Mouse (Mus musculus) kidney, embryonic 15.5 days (tissue): ENCODE data around the gene Gm6370. TPM values are rescaled to one million over a fixed set of nuclear protein-coding genes. Genes with fewer than 3 reads are reported as not detected.
"Not testable (repeated sequence)": the region's sequence is repeated elsewhere in the genome, so short reads cannot be mapped to it uniquely, and the experiment has no call there.

Experiments
- ATAC-seq: fragments of 200-750 bp; cut with Nextera tagmentation; replicated peaks from 2 replicates; pipeline ENCODE4 v1.8.0; 2017; ENCODE audit warnings: moderate TSS enrichment; ENCODE audit not compliant: low FRiP score
- H3K27ac ChIP-seq: fragments of 300-500 bp; sonication (generic); 2 replicates; pipeline ENCODE4 v1.5.1; 2015; ENCODE audit warnings: mild to moderate bottlenecking, inconsistent platforms
- H3K27me3 ChIP-seq: fragments of 300-500 bp; sonication (generic); 2 replicates; pipeline ENCODE4 v1.6.1; 2015; ENCODE audit warnings: inconsistent platforms
- H3K36me3 ChIP-seq: fragments of 300-500 bp; sonication (generic); 2 replicates; pipeline ENCODE4 v1.6.1; 2015; ENCODE audit warnings: inconsistent platforms
- H3K4me1 ChIP-seq: fragments of 300-500 bp; sonication (generic); 2 replicates; pipeline ENCODE4 v1.6.1; 2015; ENCODE audit warnings: inconsistent platforms
- H3K4me2 ChIP-seq: fragments of 300-500 bp; sonication (generic); 2 replicates; pipeline ENCODE4 v1.6.1; 2015; ENCODE audit warnings: moderate library complexity, mild to moderate bottlenecking, inconsistent platforms
- H3K4me3 ChIP-seq: fragments of 300-500 bp; sonication (generic); replicated peaks from 2 replicates; pipeline ENCODE4 v1.5.1; 2015; ENCODE audit warnings: mild to moderate bottlenecking, inconsistent platforms
- H3K9ac ChIP-seq: fragments of 300-500 bp; sonication (generic); 2 replicates; pipeline ENCODE4 v1.6.1; 2015; ENCODE audit warnings: mild to moderate bottlenecking, inconsistent platforms
- H3K9me3 ChIP-seq: fragments of 300-500 bp; sonication (generic); replicated peaks from 2 replicates; pipeline ENCODE4 v1.6.1; 2016; ENCODE audit warnings: inconsistent platforms
- WGBS: fragments of 180-500 bp; shearing (Covaris S2); methylation state at CpG from one replicate; pipeline ENCODE4 v1.1.7; 2015; ENCODE audit warnings: mixed read lengths; 5-methylcytosine and 5-hydroxymethylcytosine counted together
- polyA plus RNA-seq: library from polyadenylated mRNA; unstranded; fragments of >200 nt; fragmentation: Nextera tagmentation; extraction: Ambion mirVana; gene quantifications from 2 replicates; pipeline ENCODE4 v1.2.1, GENCODE M21; 2015

Gm6370 gene
- polyA plus RNA-seq, result not detected in 2 replicates

GRCm38 (mm10) chr5:146491063-146491462 lies at the start of gene Gm6370:
Gm6370 (plus strand) TSS chr5:146491363.
- not testable (repeated sequence) for H3K36me3 ChIP-seq, H3K4me2 ChIP-seq, H3K4me3 ChIP-seq, H3K9me3 ChIP-seq, H3K27ac ChIP-seq, ATAC-seq, H3K27me3 ChIP-seq, H3K9ac ChIP-seq, H3K4me1 ChIP-seq
- WGBS, result no CpG with 5 or more reads among the region's 5 CpGs

- Histone ChIP-seq H3K4me1 (no peaks in the 10 kb centered on the region), H3K27ac (no peak overlapping the region), H3K36me3 (peaks cover 10% of the 10 kb centered on the region; the same call in 1 of the 2 replicates), H3K9me3 (0 out of 2 replicates have a peak, but pooled peaks cover 3% of the 10 kb centered on the region), H3K4me2 (no peak overlapping the region), H3K9ac (no peak overlapping the region), H3K4me3 (no peak overlapping the region), H3K27me3 (no peaks in the 10 kb centered on the region)
- ATAC-seq, result no peak
- WGBS, result 68% methylated on average over 2 of the region's 2 CpGs
These were observed 48.4 kb upstream of the Gm6370 start for GRCm38 (mm10) chr5:146442767-146443166.

- no peak overlapping the region for H3K9ac ChIP-seq
- no peak overlapping the region for H3K27ac ChIP-seq
- H3K4me1 ChIP-seq, result peaks cover under 1% of the 10 kb centered on the region; the same call in 1 of the 2 replicates
- H3K36me3 ChIP-seq, result no peaks in the 10 kb centered on the region; the same call in 1 of the 2 replicates
- H3K9me3 ChIP-seq, result no peaks in the 10 kb centered on the region
- no peaks in the 10 kb centered on the region for H3K27me3 ChIP-seq
- ATAC-seq, result peak; percentile 70; the same call in 1 of the 2 replicates
- 78% methylated on average over 2 of the region's 2 CpGs for WGBS
- H3K4me3 ChIP-seq, result no peak overlapping the region
- H3K4me2 ChIP-seq, result no peak overlapping the region
These were observed 44.5 kb upstream of the Gm6370 start for GRCm38 (mm10) chr5:146446633-146447032.

GRCm38 (mm10) chr5:146451592-146452254 lies 39.4 kb upstream of the Gm6370 start:
- 0 out of 2 replicates have a peak overlapping the region, but pooled peaks have one; percentile 7 for H3K27ac ChIP-seq
- H3K9me3 ChIP-seq, result no peaks in the 10 kb centered on the region
- H3K9ac ChIP-seq, result no peak overlapping the region
- no peak overlapping the region for H3K4me2 ChIP-seq
- peaks cover 3% of the 10 kb centered on the region; the same call in 1 of the 2 replicates for H3K4me1 ChIP-seq
- ATAC-seq, result peak; percentile 77; the same call in 1 of the 2 replicates
- H3K27me3 ChIP-seq, result no peaks in the 10 kb centered on the region
- H3K4me3 ChIP-seq, result no peak overlapping the region
- no peaks in the 10 kb centered on the region for H3K36me3 ChIP-seq
- 37% methylated on average over 11 of the region's 11 CpGs for WGBS

DNA sequence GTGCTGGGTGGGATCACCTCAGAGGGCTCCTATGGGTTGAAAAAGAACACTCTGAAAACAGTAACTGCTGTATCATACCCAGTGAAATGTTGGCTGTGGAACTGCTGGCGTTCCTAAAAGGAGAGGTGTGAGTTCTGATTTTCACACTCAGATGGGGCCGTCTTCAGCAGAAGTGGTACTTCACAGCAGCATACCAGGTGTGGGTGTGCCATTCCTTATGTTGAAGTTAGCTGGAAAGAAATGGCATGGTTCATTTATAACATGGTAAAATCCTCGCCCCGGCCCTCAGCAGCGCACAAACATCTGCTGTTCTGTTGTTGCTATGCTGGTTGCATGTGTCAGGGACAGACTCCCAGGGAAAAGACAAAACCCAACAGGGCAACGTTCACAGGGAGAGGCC lies 37.6 kb upstream of the Gm6370 start:
- ATAC-seq, result no peak
- Histone ChIP-seq H3K27me3 (no peaks in the 10 kb centered on the region), H3K9me3 (no peaks in the 10 kb centered on the region), H3K4me2 (no peak overlapping the region), H3K36me3 (no peaks in the 10 kb centered on the region), H3K9ac (no peak overlapping the region), H3K4me1 (peaks cover 3% of the 10 kb centered on the region; the same call in 1 of the 2 replicates), H3K4me3 (no peak overlapping the region), H3K27ac (no peak overlapping the region)
- WGBS, result 86% methylated on average over 6 of the region's 6 CpGs

DNA sequence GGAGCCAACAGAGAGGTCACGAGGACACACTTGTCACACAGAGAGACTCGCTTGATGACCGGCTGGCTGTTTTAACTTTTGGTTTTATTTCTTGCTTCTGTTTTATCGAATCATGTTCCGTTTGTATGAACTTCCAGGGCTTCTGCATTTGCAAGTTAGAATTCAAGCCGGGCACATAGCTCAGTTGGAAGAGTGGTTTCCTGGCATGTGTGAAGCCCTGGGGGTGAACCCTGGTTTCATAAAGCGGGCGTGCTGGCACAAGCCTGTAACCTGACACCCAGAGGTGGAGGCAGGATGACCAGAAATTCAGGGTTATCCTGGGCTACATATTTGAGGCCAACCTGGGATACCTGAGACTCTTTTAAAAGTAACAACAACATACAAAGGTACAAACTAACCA lies 29.6 kb upstream of the Gm6370 start:
- Histone ChIP-seq H3K9ac (no peak overlapping the region), H3K4me3 (no peak overlapping the region), H3K27ac (no peak overlapping the region), H3K27me3 (no peaks in the 10 kb centered on the region), H3K4me2 (no peak overlapping the region), H3K4me1 (no peaks in the 10 kb centered on the region), H3K9me3 (no peaks in the 10 kb centered on the region), H3K36me3 (no peaks in the 10 kb centered on the region)
- no peak; the same call in 1 of the 2 replicates for ATAC-seq
- 61% methylated on average over 8 of the region's 8 CpGs for WGBS

GRCm38 (mm10) chr5:146466663-146467062 lies 24.5 kb upstream of the Gm6370 start:
- Histone ChIP-seq H3K4me2 (no peak overlapping the region), H3K9ac (no peak overlapping the region), H3K27me3 (no peaks in the 10 kb centered on the region), H3K9me3 (no peaks in the 10 kb centered on the region), H3K27ac (no peak overlapping the region), H3K4me1 (no peaks in the 10 kb centered on the region), H3K36me3 (no peaks in the 10 kb centered on the region), H3K4me3 (no peak overlapping the region)
- no peak for ATAC-seq
- 89% methylated on average over 19 of the region's 19 CpGs for WGBS

GRCm38 (mm10) chr5:146468311-146468710 lies 22.9 kb upstream of the Gm6370 start:
- no peaks in the 10 kb centered on the region for H3K9me3 ChIP-seq
- H3K4me3 ChIP-seq, result no peak overlapping the region
- no peaks in the 10 kb centered on the region for H3K36me3 ChIP-seq
- WGBS, result 88% methylated on average over 9 of the region's 9 CpGs
- no peak overlapping the region for H3K4me2 ChIP-seq
- no peak overlapping the region for H3K9ac ChIP-seq
- no peaks in the 10 kb centered on the region for H3K27me3 ChIP-seq
- H3K27ac ChIP-seq, result no peak overlapping the region
- H3K4me1 ChIP-seq, result no peaks in the 10 kb centered on the region
- ATAC-seq, result no peak

GRCm38 (mm10) chr5:146470821-146471220 lies 20.3 kb upstream of the Gm6370 start:
- Histone ChIP-seq H3K36me3 (no peaks in the 10 kb centered on the region), H3K9me3 (no peaks in the 10 kb centered on the region), H3K4me3 (no peak overlapping the region), H3K4me2 (no peak overlapping the region), H3K9ac (no peak overlapping the region), H3K27me3 (no peaks in the 10 kb centered on the region), H3K4me1 (no peaks in the 10 kb centered on the region), H3K27ac (no peak overlapping the region)
- 83% methylated on average over 9 of the region's 9 CpGs for WGBS
- 0 out of 2 replicates have a peak, but pooled peaks have one; percentile 18 for ATAC-seq

- no peak for ATAC-seq
- no peak overlapping the region for H3K9ac ChIP-seq
- H3K36me3 ChIP-seq, result no peaks in the 10 kb centered on the region
- no peaks in the 10 kb centered on the region for H3K4me1 ChIP-seq
- H3K27ac ChIP-seq, result no peak overlapping the region
- no peaks in the 10 kb centered on the region for H3K27me3 ChIP-seq
- H3K4me3 ChIP-seq, result no peak overlapping the region
- H3K9me3 ChIP-seq, result no peaks in the 10 kb centered on the region
- WGBS, result 79% methylated on average over 5 of the region's 5 CpGs
- H3K4me2 ChIP-seq, result no peak overlapping the region
These were observed 19.9 kb upstream of the Gm6370 start for GRCm38 (mm10) chr5:146471311-146471710.

DNA sequence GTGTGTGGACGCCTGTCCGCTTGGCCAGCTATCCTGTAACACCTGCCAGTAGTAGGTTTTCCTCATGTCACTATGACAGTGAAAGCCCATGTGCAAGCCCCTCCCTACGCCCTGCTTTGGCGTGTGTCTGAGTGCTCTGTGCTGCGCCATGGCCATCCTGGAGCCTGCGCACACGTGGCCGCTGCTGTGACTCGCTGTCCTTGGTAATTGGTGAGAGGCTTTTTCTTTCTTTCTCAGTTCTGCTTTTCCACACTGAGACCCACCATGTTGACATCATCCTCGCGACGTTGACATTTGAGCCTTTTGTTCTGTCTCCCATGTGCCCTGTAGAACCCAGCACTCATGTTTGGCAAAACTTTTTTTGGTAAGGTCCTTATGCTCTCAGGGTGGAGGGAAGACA lies 19.3 kb upstream of the Gm6370 start:
- ATAC-seq, result no peak
- Histone ChIP-seq H3K4me3 (no peak overlapping the region), H3K36me3 (no peaks in the 10 kb centered on the region), H3K9ac (no peak overlapping the region), H3K9me3 (no peaks in the 10 kb centered on the region), H3K4me1 (no peaks in the 10 kb centered on the region), H3K4me2 (no peak overlapping the region), H3K27me3 (no peaks in the 10 kb centered on the region), H3K27ac (no peak overlapping the region)
- WGBS, result 91% methylated on average over 12 of the region's 12 CpGs

DNA sequence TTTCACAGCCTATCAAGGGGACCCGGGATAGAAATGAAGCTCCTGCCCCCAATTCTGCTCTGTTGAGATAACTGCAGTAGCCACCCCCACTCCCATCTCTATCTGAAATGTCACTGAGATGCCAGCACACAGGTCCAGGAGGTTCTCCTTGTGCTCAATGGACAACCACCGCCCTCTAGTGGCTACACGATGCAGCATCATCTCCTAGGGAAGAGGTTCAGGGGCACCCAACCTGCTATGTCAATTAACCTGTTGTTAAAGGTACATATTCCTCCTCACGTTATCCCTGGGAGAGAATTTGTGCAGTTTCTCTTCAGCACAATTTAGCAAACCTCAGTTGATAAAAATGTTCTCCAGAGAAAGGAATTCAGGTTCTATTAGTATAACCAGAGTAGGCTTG lies 11.6 kb upstream of the Gm6370 start:
- not testable (repeated sequence) for H3K4me2 ChIP-seq, H3K9ac ChIP-seq, H3K27me3 ChIP-seq, H3K4me1 ChIP-seq, H3K4me3 ChIP-seq, ATAC-seq, H3K36me3 ChIP-seq, H3K9me3 ChIP-seq, H3K27ac ChIP-seq
- WGBS, result 3% methylated on average over 4 of the region's 4 CpGs

- not testable (repeated sequence) for ATAC-seq, H3K9ac ChIP-seq, H3K36me3 ChIP-seq, H3K27me3 ChIP-seq, H3K27ac ChIP-seq, H3K4me3 ChIP-seq, H3K4me1 ChIP-seq, H3K9me3 ChIP-seq, H3K4me2 ChIP-seq
- WGBS, result 84% methylated on average over 3 of the region's 3 CpGs
These were observed 9.5 kb upstream of the Gm6370 start, which contains the start of gene Gm6408 for GRCm38 (mm10) chr5:146481665-146482064. Gm6408 (plus strand) TSS chr5:146481965.
